Mouse (Mus musculus) right cerebral cortex, adult 18-20 months (tissue): ENCODE results near the gene Rgs9.

ENCODE experiments used
- DNase-seq: peaks from one replicate; pipeline ENCODE4 v3.0.0; 2022; ENCODE audit warnings: mixed read lengths

Rgs9 gene

GRCm38 (mm10) chr11:109237796-109238195, 60.1 kb downstream of the Rgs9 start:
- no peak for DNase-seq

DNA sequence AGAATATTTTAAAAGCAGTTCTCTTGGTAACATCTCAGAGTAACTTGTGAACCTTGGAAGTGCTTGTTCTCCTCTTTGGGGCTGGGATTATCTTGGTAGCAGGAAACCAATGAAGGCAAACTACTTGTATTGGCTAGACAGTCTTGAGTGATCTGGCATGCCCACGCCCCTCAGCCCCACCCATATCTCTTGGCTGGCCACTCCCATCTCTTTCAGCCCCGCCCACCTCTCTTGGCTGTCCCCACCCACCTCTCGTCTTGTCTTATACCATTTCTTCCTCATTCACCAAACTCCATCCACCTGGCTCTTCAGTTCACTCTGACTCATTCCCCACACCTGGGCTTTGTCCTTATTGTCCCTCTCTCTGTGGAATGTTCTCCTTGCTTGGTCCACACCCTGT, 64.3 kb downstream of the Rgs9 start:
- no peak for DNase-seq

DNA sequence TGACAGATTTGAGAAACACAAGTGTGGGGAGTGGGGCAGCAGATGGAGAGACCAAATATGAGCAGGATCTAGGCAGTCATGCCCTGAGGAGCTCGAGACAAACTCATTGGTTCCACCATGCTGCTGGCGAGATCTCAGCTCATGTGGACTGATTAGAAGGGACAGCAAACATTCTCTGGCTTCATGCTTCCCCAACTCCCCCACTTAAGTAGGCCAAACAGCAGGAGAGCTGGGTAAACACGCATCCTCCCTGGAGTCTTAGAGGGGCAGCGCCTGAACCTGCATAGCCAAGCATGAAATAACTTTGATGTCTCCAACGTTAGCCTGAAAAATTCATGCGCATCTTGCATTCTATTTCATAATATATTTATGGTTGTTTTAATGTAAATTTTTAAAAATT, 65.1 kb downstream of the Rgs9 start:
- no peak for DNase-seq

DNA sequence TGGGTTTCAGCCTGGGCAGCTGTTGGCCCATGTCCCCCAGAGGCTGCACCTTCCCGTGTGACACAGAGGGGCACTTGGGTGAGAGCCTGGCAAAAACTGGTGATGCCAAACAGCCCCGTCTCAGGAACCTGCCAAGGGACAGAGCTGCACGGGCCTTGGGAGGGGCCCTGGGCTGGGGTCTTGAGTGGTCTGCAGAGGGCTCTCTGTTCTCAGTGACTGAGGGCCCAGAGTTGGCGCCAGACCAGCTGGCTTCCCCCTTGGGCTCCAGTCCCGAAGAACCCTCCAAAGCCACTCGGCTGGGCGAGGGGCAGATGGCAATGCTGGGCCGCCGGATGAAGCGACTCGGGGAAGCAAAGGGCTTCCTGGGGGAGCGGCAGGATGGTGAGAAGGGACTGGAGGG, 70.8 kb downstream of the Rgs9 start:
- DNase-seq = no peak

GRCm38 (mm10) chr11:109221209-109222007, 76.5 kb downstream of the Rgs9 start:
- DNase-seq = peak; percentile 16

DNA sequence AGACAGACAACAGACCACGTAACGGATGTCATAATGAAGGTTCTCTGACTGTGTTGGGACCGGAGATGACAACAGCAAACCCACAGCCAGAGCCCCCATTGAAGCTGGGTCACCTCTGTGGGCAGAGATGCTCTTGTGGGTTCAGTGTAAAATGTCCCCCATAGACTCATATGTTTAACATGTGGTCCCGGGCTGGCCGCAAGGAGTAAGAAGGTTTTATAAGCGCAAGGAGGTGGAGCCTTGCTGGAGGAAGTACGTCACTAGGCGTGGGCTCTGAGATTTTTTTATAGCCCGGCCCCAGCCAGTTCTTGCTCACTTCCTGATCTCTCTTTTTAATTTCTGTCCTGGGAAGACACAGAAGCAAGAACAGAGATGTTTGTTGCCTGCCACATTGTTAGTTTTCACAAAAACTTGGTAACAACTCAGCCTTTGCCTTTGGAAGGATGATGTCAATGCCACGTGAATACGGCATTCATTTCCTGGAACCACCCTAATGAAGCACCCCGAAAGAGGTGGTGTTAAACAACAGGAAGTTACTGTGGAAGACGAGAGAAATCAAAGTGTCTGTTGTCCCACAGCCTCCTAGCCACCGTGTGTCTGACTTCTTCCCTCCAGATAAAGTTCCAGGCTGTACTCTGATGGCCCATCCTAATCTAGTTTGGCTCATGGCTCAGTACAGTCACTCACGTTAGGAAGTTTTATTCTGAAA, 79.1 kb downstream of the Rgs9 start:
- no peak for DNase-seq

GRCm38 (mm10) chr11:109217827-109218536, 79.9 kb downstream of the Rgs9 start:
- DNase-seq = peak; percentile 17

- DNase-seq = no peak
These were observed 87.2 kb downstream of the Rgs9 start for GRCm38 (mm10) chr11:109210772-109211171.

DNA sequence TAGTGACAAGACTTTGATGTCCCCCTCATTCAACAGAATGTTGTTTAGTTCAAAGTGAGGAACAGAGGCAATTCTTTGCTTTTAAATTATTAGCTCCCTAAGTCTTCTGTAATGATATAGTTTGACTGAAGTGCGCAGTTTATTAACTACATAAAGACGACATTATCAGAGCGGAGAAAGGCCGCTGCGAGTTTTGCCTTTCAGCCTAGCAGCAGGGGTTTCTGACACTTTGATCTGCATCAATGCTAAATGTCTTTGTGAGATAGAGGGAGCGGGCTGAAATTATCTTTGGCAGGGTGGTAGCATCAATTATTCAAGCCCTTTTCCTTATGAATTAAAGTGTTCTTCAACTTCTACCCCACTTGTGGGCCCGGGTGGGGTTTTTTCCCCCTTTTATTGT, 87.6 kb downstream of the Rgs9 start:
- no peak for DNase-seq

DNA sequence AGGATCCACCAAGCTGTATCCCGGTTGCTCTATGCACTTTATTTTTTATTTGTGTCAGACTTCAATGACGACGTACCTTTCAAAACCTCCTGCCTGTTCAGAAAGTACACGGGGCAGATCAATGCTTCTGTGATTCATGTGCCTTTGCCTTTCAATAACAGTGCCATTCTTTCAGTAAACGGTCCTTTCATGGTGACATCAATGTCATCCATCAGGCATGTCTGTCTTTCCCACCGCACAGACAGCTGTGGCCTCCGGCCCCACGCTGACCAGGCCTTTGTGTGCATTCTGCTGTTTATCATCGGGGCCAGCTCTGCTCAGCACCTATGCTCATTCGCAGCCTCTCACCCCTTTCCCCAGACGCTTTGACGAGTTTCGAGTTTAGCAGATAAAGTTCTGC, 91.2 kb downstream of the Rgs9 start:
- no peak for DNase-seq

- no peak for DNase-seq
These were observed 91.9 kb downstream of the Rgs9 start for GRCm38 (mm10) chr11:109206028-109206427.

DNA sequence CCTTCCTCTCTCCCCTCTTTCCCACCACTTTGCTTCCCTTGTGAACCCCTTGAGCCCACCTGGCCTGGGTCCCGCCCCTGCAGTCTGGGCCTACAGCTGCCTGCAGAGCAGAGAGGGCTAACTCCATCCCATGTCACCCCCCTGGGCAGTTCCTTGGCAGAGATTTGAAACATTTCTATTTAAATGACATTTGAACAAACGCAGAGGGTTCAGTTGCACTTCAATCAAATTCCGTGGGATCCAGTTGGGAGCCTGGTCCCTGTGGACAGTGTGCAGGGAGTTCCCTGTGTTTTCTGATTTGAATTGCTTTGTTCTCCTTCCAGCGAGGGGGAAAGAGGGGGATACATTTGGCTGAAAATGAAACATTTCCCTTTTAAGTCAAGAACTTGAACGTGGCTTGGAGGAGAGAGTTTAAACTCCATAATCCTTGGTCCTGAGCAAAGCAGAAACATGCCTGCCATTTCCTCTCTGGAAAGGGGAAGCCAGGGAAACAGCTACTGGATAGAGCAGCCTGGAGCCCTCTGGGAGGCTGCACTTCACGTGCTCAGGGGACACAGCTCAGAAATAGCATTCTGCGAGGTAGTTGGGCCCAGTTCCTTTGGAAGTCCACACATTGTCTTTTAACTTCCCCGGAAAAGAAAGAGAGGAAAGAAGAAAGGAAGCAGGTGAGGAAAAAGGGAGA, 98.2 kb downstream of the Rgs9 start:
- no peak for DNase-seq

DNA sequence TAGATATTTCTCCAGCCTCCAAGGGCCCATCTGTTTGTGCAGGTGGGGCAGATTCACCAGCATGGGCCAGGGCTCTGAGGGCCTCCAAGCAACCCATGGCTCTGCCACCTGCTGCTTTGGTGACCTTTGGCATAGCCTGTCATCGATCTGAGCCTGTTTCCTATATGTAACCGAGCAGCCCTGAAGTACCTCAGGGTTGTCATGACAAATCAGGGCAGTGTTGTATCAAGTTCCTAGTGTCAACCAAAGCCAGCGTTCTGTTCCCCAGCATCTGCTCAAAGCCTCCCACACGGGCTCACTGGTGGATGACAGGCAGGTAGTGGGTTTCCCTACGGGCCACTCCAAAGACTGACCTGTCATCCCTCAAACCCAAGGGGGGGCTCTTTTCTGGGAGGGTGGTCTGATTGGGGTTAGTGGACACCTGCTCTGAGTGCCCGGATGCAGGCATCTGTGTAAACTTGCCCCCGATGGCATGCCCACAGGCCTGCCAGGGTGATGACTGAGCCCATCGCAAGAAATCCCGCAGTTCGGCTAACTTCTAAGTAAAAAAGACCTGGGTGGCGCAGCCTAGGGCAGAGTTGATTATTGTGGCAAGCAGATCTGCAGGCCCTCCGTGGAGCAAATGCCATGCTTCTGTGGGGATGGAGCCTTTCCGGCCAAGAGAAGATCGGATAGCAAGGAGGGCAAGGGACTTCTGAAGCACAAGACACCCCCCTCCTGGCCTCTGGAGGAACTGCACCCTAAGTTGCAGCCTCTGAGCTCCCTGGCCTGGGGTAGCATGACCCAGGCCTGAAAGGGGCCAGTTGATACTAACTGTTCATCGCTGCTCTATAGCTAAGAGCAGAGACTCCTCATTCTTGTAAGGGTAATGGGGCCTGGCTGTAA, 105.0 kb downstream of the Rgs9 start:
- peak; percentile 55 for DNase-seq

DNA sequence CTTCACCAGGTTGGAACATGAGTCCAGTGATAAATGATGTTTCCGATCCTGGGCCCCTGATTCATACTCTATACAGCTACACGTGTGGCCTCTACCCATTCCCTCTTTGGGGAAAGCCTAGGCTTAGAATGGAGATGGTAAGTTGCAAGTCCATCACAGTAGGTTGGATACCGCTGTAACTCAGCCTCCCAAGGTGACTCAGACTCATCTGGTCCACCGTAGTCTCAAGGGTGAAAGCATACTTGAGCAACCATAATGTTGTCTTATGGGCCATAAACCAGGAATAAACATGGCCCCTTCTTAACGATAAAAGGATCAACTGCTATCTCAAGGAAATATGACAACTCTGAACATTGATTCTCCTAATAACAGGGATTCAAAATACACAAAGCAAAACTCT, 109.7 kb downstream of the Rgs9 start:
- DNase-seq = no peak

DNA sequence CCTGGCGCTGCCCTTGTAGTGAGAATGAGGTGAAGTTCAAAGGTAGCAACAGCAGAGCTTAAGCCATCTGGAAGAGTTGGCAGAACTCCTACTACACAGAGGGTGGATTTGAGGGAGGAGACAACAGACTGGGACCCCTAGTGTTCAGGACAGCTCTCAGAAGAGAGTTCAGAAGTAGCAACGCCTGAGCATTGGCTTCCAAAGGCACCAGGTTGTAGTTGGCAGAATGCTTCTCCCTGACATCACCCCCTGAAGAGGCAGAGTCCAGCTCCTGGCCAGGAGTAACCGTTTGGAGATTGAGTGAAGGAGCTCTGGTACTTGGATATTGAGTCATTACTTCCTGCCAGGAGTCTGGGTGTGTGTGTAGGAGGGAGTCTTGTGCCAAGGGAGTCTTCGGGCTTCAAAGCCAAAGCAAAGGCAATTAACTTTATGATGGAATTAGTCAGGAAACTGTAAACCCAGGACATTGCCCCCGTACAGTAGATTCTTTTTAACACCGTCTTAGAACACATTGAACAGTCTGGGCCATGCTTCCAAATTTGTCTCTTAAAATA, 110.2 kb downstream of the Rgs9 start:
- no peak for DNase-seq

DNA sequence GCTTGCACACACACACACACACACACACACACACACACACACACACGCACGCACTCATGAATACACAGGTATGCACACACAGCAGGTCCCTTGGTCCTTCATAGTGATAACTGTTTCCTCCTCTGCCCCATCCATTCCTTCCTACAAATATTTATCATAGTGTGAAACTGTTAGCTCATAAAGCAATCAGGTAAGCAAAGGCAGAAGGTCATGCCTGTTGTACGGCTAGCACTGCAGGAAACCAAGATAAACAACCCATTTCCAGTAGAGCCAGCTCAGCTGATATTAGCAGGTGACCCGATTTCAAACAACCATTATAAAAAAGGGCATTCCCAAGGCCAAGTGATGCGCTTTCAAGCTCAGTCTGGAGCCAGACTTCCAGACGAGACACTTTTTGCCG, 116.8 kb downstream of the Rgs9 start:
- no peak for DNase-seq

DNA sequence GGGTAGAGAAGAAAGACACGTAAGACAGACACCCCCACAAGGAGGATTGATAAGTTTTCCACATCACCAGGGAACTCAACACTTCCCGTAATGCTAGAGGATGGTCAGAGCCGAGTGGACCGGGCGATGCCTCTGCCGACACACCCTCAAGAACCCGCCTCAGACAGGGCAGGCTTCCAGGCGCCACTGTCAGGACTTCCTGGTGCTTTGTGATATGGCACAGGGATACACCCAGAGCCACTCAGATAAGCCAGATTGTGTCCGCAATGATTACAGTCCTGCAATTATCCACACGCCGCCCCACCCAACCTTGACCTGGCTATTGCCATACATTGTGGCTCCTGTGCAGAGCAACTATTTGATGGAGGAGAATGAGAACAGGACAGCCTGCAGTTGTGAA, 117.6 kb downstream of the Rgs9 start:
- no peak for DNase-seq

GRCm38 (mm10) chr11:109178788-109179518, 119.0 kb downstream of the Rgs9 start:
- DNase-seq = peak; percentile 54

DNA sequence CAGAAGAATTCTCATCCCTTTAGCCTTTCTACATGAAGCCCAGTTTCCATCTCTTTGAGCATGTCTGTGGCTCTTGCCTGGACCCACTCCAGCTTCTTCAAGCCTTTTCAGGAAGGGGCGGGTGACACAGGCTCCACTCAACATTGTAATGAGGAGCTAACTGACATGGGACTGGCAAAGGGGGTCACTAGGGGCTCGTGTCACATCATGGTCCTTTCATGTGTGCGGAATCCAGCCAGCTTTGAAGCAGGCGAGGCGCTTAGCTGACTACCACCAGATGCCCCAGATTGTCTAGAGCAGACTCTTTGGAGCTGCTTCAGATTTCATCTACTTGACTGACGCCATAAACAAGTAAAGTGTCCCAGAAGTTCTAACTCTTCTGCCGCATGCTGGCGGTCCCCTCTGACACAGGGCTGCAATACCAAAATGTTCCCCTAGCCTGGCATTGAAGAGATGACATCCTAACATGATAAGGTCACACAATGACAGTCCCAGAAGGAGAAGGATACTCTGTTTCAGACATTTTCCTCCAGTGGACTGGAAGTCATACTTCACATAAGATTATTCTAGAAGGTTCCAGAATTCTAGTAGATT, 122.5 kb downstream of the Rgs9 start:
- no peak for DNase-seq
